Mouse (Mus musculus): ENCODE results near the gene Gramd1a. TPM values are rescaled to one million over a fixed set of nuclear protein-coding genes. Genes with fewer than 3 reads are reported as not detected.
A peak's percentile ranks its signal among the peaks of the same experiment; 100 is the strongest.

Gene Gramd1a
- total RNA-seq, 2 experiments from 2014 or later = 25.6 to 31.4 TPM

GRCm38 (mm10) chr7:31098697-31099611 lies 56.7 kb downstream of the Gramd1a start:
- intact Hi-C loops (cut with DNase I) = no loop called here
- peak in 1 of 2 experiments; percentile 45 for DNase-seq

GRCm38 (mm10) chr7:31097583-31098248 lies 58.0 kb downstream of the Gramd1a start:
- peak; percentile 95 to 96 for DNase-seq

GRCm38 (mm10) chr7:31096892-31097564 lies 58.7 kb downstream of the Gramd1a start:
- DNase-seq = no peak
- intact Hi-C loops (cut with DNase I) = loop anchor here (1.0 to 2.0 kb wide), 2 partner anchors 14 to 38 kb away; partner anchors contain the start of gene Lgi4

More at GRCm38 (mm10) chr7:31097583-31098248, 58.0 kb downstream of the Gramd1a start:
- intact Hi-C loops (cut with DNase I) = loop anchor here (1.0 to 2.0 kb wide), 2 partner anchors 15 to 38 kb away; partner anchors contain the start of gene Lgi4

GRCm38 (mm10) chr7:31094774-31095501 lies 60.8 kb downstream of the Gramd1a start:
- peak in 1 of 2 experiments; percentile 28 for DNase-seq
- intact Hi-C loops (cut with DNase I) = no loop called here

GRCm38 (mm10) chr7:31089721-31090120 lies 66.0 kb downstream of the Gramd1a start:
- intact Hi-C loops (cut with DNase I) = no loop called here
- no peak for DNase-seq

- DNase-seq = no peak
- intact Hi-C loops (cut with DNase I) = no loop called here
These were observed 67.5 kb downstream of the Gramd1a start for GRCm38 (mm10) chr7:31088206-31088605.

GRCm38 (mm10) chr7:31087262-31087661 lies 68.4 kb downstream of the Gramd1a start:
- intact Hi-C loops (cut with DNase I) = no loop called here

GRCm38 (mm10) chr7:31086175-31086755 lies 69.4 kb downstream of the Gramd1a start:
- DNase-seq = no peak
- intact Hi-C loops (cut with DNase I) = no loop called here

More at GRCm38 (mm10) chr7:31087262-31087661, 68.4 kb downstream of the Gramd1a start:
- DNase-seq = no peak

- intact Hi-C loops (cut with DNase I) = no loop called here
- DNase-seq = peak; percentile 62 to 71
These were observed 70.5 kb downstream of the Gramd1a start for GRCm38 (mm10) chr7:31085171-31085570.

- DNase-seq = no peak
- intact Hi-C loops (cut with DNase I) = no loop called here
These were observed 71.6 kb downstream of the Gramd1a start for GRCm38 (mm10) chr7:31084140-31084539.

- intact Hi-C loops (cut with DNase I) = loop anchor here (2.0 kb wide), 1 partner anchor 14 kb away; no protein-coding TSS in a partner anchor
- DNase-seq = peak; percentile 85 to 87
These were observed 72.7 kb downstream of the Gramd1a start for GRCm38 (mm10) chr7:31082831-31083588.

GRCm38 (mm10) chr7:31082106-31082505 lies 73.6 kb downstream of the Gramd1a start:
- DNase-seq = no peak
- intact Hi-C loops (cut with DNase I) = loop anchor here (2.0 kb wide), 1 partner anchor 15 kb away; no protein-coding TSS in a partner anchor

- intact Hi-C loops (cut with DNase I) = no loop called here
- DNase-seq = no peak
These were observed 74.6 kb downstream of the Gramd1a start for GRCm38 (mm10) chr7:31081106-31081505.

- DNase-seq = no peak
- intact Hi-C loops (cut with DNase I) = no loop called here
These were observed 75.1 kb downstream of the Gramd1a start for GRCm38 (mm10) chr7:31080611-31081010.

Other genes starting within 250 kb of the Gramd1a start
- under 1 TPM in 1 of 2 experiments, not detected in 1; 0.48 TPM for gene Mag, start 241.0 kb downstream of the Gramd1a start, total RNA-seq (2021)
- gene Hamp2, start 231.2 kb downstream of the Gramd1a start, total RNA-seq (2021) = 1 to 10 TPM; 1.5 to 4.1 TPM
- 1 to 10 TPM; 5.2 to 6.6 TPM for gene Hamp, start 211.9 kb downstream of the Gramd1a start, total RNA-seq (2021)
- gene Usf2, start 199.1 kb downstream of the Gramd1a start, total RNA-seq (2021) = 100 to 1,000 TPM in 1 of 2 experiments, 10 to 100 TPM in 1; 98.7 to 109 TPM
- gene Lsr, start 182.4 kb downstream of the Gramd1a start, total RNA-seq (2021) = 1 to 10 TPM; 4.1 to 4.7 TPM
- gene Fam187b, start 182.1 kb downstream of the Gramd1a start, total RNA-seq (2021) = under 1 TPM; 0.25 to 0.36 TPM
- 10 to 100 TPM; 30.4 to 33.5 TPM for gene Fxyd5, start 113.4 kb downstream of the Gramd1a start, total RNA-seq (2021)
- 1 to 10 TPM; 1.3 to 1.6 TPM for gene Fxyd7, start 104.4 kb downstream of the Gramd1a start, total RNA-seq (2021)
- gene Fxyd1, start 98.7 kb downstream of the Gramd1a start, total RNA-seq (2021) = 100 to 1,000 TPM; 695 to 726 TPM
- gene Lgi4, start 96.6 kb downstream of the Gramd1a start, total RNA-seq (2021) = 1 to 10 TPM; 3.0 to 4.3 TPM
- gene Fxyd3, start 79.2 kb downstream of the Gramd1a start, total RNA-seq (2021) = 1 to 10 TPM; 2.8 to 5.1 TPM
- gene Hpn, start 40.6 kb downstream of the Gramd1a start, total RNA-seq (2021) = 1 to 10 TPM; 2.5 to 3.0 TPM
- 10 to 100 TPM; 13.2 to 13.9 TPM for gene Scn1b, start 28.9 kb downstream of the Gramd1a start, total RNA-seq (2021)
- not detected for gene Scgb2b2, start 134.6 kb upstream of the Gramd1a start, total RNA-seq (2021)
- gene Scgb1b2, start 135.9 kb upstream of the Gramd1a start, total RNA-seq (2021) = not detected
- not detected for gene Scgb2b3, start 206.2 kb upstream of the Gramd1a start, total RNA-seq (2021)
- gene Scgb1b3, start 219.7 kb upstream of the Gramd1a start, total RNA-seq (2021) = not detected